Mouse (Mus musculus): ENCODE measurements around the gene Rap2a.

DNA sequence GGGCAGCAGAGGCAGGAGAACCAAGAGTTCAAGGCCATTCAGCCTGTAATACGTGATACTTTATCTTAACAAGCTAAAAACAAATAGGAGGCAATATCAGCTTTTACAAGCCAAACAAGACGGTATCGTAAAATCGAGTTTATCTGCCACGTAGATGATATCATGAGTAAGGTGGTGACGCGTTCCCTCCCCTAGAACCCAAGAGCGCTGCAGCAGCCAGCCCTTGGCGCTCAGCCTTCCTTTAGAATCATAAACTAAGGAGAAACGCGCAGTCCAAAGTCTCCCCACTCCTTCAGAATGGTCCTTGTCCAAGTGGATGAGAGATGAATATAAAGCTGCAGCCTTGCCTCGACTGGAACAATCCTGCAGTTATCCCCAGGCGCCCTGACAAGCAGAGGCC, 36.4 kb upstream of the Rap2a start:
- TF ChIP-seq CTCF (IDR thresholded peaks at IDR 0.05; ENCODE audit: borderline replicate concordance, insufficient read depth, low read length) (no peak), POLR2A (IDR thresholded peaks at IDR 0.05; ENCODE audit: low read depth, low read length) (no peak)

All from embryonic fibroblast, embryonic 13.5 days (primary cell).